Mouse (Mus musculus): ENCODE results near the gene Zcchc14.
"Not testable (repeated sequence)": the region's sequence is repeated elsewhere in the genome, so short reads cannot be mapped to it uniquely, and the experiment has no call there.

The Zcchc14 gene

DNA sequence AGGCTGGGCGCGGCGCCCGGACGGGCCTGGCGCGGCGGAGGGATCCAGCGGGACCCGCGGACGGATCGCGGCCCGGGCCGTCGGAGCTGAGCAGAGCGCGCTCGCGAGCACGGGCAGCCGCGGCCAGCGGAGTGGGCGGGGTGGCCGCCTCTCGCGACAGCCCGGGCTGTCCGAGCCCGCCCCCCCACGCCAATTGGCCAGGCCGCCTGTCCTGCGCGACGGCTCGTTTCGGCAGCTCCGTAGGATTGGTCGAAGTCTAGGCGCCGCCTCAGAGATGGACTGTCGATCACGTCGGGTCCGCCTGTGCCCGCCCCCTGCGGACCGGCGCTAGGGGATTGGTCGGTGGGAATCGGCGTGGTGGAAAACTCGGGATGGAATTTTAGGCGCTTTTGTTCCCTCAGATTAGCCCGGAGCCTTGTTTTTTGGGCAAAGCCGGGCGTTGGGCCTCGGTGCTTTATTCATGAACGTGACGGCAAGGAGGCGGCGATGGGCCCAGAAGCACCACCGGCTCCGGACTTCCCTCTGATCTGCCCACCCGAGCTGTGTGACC lies at the start of gene Zcchc14:
Zcchc14 (minus strand) TSS at position 128 of the 550 bp plus-strand sequence.
- peak; percentile 98 to 100 for DNase-seq

DNA sequence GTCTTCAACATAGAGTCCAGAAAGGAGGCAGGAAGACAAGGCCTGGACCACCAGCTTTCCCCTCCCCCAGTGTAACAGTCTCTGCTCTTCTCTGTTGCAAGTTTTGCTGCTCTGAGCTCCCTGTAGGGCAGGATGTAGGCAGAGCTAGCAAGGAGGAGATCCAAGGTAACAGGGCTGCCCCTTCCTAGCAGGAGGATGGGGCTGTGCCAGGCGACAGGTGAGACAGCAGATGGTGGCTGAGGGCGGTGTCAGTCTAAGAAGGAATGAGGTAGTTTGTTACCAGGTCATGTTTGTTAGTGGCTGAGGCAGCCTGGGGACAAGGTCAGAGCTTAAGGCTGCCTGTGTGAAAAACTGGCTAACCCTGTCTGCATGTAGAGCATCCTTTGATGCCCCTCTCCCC lies 47.2 kb upstream of the Zcchc14 start:
- DNase-seq: no peak

DNA sequence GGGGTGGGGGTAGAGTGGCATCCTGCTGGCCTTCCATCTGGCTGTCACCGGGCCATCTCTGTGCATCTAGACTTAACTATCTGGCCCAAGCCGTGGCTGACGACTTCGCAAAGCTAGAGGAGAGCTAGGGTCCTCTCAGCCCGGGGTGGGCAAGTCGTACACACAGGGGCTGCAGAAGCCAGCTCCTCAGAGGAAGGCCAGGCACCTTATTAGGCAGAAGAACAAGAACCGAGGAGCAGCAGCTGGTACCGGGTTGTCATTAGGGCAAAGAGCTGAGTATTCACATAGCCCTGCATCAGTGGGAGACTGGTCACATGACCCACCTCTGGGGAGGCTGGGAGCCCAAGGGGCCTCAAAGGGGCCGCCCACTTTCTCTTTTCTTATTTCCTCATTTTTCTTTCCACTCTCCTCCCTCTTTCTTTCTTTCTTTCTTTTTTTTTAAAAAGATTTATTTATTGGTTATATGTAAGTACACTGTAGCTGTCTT lies 46.0 kb upstream of the Zcchc14 start:
- peak in 1 of 2 experiments; percentile 20 for DNase-seq

DNA sequence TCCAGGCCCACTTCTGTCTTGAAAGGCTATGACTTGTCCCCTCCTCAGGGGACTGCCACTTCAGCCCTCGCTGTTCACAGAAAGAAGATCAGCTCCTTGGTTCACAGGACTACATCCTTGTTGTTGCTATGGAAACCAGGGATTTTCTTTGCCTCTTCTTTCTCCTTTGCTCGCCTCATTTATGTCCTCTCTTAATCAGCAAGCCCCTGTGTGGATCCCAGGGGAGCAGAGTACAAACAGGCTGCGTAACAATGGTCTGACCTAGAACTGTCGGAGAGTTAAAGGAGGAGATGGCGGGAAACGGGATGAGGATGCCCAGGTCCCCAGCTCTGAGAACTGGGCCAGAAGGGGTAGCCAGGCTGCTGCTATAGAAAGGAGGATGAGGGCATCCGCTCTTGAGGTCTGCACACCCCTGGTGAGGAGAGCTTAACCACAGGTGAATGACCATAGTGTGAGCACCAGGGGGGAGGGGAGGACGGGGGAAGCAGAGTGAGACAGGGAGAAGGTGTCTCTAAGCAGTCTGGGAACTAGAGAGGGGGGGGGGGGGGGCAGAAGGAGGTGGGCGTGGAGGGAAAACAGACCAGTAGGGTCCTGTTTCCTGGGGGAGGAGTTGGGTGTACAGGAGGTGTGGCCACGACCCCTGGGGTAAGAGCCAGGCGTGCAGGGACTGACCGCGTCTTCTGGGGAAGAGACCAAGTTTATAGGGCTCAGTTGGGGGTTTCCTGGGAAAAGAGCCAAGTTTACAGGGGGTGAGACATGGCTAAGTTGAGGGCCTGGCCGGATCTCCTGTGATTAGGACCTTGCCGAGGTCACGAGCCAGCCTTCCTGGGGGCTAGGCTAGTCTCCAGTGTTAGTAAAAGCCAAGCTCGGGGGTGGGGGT lies 45.3 kb upstream of the Zcchc14 start:
- peak; percentile 51 to 52 for DNase-seq

DNA sequence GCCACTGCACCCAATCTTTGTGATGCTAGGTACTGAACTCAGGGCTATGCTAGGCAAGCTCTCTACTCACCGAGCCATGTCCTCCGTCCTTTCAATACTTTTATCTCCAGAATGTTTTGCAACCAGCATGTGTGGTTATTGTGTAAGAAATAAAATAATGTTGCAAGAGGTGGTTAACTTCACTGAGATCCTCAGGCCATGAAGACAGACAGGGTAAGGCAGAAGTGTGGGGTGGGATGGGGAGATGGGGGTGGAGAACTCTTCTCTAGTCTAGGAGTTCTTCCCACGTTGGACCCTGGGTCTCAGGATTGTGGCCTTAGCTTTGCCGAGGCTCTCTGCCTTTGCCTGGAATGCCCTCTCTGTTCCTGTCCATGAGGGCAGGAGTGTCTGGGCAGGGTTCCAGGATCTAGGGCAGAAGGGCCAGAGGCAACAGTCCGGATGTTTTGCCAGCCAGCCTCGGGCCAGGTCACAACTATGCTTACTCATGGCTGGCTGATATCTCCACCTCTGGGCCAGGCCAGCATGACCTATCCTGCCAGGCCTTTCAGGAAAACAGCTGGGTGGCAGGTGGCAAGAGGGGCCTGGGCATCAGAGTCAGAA lies 43.0 kb upstream of the Zcchc14 start:
- DNase-seq: peak; percentile 21 to 41

DNA sequence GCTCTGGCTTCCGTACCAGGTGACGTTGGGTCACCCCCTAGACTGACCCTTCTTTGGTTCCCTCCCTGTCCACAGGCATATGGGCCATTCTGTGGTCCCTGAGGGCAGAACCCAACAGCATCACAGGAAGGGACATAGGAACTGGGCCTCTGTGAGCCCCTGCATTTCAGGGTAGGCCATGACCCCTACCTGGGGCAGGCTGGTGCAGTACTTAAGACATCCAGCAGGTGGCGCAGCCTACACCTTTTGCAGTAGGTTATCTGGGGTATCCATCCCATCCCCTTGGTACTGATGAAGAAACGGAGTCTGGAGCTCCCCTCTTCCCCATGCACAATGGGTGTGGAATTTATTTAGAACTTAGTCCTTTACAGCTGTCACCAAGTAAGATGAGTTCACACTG lies 41.8 kb upstream of the Zcchc14 start:
- peak; percentile 69 to 74 for DNase-seq

DNA sequence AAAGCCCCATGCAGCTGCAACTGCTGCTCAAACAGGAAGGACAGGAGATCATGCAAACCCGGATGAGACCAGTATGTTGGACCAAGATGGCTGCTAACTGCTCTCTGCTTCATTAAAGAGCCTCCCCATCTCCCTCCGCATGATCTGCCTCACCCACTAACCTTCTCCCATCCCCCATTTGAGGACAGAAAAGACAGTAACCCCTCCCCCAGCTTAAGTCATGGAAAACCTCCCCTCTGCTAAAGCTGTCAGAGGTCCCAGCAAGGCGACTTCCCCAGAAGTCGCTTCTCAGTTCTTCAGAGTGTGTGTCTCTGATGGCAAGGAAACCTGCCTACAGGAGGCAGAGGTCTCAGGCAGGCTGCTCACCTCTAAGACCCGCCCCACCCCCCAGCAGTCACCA lies 35.8 kb upstream of the Zcchc14 start:
- DNase-seq: no peak

DNA sequence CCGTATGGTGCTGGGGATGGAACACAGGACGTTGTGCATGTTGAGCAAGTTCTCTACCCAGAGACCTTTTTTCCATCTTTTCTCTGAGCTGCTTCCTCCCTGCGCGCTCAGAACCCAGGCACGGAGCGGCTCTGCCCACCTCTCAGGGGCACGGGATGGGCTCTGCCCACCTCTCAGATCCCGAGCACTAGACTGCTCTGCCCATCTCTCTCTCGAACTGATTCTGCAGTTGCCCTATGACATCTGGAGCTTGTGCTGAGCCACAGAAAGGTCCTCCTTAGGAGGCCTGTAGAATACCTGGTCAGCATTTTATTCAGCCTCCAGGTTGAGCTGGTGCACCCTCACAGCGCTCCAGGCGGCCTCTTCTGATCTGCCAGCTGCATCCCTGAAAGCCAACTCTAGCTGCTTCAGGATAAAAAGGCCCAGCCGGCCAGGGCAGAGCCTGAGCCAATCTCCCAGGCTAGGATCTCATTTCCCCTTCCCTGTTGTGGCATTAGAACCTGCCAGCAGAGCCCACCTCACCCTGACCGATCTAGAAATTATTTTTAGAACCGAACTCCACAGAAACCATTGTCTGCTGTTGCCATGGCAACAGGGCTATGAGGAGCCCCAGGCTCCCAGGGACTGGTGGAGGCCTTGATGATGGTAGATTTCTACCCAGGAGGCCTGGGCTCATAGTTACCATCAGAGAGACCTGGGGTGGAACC lies 34.9 kb upstream of the Zcchc14 start:
- peak in 1 of 2 experiments; percentile 40 for DNase-seq

DNA sequence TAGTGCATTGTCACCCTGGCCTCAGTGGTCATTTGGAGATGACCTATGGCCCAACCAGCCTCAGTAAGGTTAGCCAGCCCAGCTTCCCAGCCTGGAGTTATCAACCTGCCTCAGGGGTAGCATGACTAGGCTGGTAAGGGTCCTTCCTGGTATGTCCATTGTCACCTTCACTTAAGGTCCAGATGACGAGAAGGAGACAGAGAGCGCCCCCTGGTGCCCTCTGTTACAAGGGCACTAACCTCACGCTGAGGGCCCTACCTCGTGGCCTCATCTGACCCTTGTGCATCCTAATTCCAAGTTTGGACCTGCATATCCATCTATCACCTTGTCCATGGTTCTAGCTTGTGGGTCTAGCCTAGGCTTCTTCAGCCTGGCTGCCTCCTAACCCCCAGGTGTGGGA lies 32.7 kb upstream of the Zcchc14 start:
- peak; percentile 81 to 85 for DNase-seq

DNA sequence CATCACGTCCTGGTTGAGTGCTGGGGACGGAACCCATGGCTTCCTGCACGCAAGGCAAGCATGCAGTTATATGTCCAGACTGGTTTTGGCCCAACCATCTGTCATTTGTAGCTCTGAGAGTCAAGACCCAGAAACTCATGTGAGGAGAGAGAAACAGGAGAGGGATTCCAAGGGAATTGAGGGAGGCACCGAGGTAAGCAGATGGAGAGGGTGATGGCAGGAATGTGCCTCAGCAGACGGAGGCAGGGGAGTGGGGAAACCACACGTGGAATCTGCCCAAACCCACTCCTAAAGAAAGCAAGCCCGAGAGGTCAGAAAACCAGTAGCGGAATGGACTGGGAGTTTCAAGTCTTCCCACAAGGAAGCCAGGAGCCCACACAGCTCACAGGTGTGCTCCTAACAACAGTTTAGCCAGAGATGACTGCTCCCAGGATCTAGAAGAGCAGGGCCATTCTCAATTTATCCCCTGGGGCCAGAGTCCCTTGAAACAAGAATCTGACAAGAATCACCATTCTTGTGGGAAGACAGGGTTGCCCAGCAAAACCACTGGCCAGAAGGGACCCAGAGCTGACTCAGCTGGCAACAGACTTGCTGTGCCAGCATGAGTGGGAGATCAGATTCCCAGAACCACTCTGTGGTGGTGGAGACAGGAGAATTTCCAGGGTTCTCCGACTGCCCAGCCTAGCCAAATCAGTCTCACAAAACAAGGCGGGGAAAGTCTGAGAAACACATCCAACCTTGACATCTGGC lies 30.6 kb upstream of the Zcchc14 start:
- no peak for DNase-seq

DNA sequence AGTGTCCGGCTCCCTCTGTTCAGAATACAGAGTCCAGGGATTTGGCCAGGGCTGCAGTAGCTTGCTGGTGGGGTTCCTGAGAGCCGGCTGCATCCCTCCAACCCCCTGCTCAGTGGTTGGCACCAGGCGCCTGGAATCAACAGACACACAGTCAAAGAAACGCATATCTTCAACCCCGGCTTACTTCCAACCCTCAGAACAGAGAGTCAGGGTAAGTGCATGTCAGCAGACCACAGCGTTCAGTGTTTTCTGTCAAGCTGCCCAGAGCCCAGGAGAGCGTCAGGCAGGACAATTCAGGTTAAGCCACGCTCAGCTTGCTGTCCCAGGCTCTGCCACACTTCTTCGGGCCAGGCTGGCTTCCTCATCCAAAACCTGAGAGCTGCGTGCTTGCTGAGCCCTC lies 28.8 kb upstream of the Zcchc14 start:
- DNase-seq: no peak

DNA sequence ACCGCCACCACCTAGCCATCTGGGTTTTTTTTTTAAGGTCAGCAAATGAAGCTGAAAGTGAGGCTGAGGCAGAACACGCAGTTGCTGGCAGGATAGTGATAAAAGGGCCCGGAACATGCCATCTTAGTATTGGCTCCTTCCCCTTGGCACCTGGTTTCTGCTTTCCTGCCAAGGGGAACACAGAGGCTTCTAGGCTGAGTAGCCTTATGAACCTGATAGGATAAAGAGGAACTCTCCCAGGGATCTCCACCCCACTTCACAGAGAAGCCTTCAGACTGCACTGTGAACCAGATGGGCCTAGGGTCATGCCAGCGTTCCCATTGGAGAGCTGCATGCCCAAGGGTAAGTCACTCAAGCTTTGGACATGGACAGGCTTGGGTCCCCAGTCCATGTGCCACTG lies 28.2 kb upstream of the Zcchc14 start:
- DNase-seq: no peak

DNA sequence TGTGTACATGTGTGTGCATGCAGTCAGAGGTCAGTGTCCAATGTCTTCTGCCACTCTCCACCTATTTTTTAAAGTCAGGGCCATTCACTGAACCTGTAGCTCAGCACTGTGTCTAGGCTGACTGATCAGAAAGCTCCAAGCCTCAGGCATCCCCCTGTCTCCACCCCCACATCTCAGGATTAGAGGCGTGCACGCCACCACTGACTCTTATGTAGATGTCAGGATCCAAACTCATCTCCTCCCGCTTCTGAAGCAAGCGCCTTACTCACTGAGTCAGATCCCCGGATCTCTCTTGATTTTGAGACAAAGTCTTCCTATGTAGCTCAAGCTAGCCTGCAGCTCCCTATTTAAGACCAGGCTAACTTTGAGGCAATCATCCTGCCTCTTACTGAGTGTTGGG lies 26.0 kb upstream of the Zcchc14 start:
- DNase-seq: no peak

DNA sequence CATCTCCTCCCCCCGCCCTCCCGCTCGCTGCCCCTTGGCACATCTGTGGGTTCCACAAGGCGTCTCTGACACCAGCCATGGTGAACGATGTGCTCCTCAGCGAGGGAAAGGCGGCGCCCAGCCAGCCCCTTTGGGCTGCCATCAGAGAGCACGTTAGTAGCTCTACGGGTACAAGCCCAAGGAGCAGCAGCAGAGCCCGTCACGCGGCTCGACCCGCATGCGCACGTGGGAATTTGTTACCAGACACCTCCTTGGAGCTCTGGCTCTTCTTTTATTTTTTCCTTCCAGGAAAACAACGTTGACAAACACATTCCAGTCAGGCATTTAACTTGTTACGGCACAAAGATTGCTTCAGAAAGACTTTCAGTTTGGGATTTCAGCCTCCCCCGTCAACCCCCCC lies 23.0 kb upstream of the Zcchc14 start:
- peak; percentile 61 to 75 for DNase-seq

DNA sequence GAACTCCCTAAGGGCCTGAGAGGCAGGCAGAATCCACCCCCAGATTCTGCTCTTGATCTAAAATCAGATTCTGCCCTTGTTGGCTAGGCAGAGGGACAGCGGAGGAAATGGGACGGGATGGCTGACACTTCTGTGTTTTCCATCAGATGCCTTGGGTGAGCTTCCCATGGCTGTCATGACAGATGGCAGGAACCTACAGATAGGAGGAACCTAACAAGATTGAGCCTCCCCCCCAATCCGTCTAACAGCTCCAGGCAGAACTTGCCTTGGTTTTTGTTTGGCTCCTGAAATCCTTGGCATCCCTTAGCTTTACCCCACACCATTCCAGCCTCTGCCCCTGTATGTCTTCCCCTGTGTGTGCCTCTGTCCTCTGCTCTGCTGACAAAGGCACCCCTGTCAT lies 22.5 kb upstream of the Zcchc14 start:
- DNase-seq: no peak

DNA sequence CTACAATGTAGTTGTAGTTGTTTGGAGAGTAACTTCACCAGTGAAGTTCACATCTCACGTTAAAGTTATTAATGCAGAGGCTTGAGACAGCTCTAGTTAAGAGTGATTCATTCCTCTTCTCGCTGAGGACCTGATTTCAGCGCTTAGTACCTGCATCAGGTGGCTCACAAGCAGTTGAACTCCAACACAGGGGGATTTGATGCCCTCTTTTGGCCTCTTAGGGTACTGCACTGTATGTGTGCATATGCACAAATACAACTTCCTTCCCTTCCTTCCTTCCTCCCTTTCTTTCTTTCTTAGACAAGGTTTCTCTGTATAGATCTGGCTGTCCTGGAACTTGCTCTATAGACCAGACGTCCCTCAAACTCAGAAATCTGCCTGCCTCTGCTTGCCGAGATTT lies 21.8 kb upstream of the Zcchc14 start:
- peak; percentile 27 to 42 for DNase-seq

DNA sequence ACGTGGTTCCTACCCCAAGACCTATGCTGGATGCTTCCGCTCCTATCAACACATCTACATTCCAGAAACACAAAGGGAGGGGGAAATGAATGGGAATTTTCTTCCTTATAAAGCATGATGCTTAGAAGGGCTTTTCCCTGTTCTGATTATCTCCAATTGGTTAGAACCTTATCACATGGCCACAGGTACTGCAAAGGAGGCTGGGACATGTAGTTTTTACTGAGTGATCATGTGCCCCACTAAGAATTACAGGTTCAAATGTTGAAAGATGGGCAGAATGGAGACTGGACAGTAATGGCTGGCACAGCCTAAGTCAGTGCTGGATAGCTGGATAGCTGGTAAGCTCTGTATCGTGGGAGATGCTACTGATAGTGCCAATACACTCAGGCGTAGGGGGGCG lies 21.2 kb upstream of the Zcchc14 start:
- no peak for DNase-seq

DNA sequence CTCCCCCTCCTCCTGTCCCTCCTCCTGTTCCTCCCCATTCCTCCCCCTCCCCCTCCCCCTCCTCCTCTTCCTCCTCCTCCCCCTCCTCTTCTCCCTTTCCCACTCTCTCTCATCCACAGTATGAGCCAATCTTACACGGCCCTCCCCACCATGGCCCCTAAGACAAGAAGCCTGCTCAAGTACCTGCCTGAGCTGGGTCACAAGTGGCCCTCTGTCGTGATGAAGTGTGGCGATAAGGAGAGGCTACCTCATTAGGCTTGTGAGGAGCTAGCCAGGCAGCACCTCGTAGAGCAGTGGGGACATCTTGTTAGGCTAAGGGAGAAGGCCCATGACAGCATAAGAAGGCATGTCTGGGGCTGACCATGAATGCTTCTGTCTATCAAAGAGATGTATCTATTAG lies 20.5 kb upstream of the Zcchc14 start:
- DNase-seq: no peak

DNA sequence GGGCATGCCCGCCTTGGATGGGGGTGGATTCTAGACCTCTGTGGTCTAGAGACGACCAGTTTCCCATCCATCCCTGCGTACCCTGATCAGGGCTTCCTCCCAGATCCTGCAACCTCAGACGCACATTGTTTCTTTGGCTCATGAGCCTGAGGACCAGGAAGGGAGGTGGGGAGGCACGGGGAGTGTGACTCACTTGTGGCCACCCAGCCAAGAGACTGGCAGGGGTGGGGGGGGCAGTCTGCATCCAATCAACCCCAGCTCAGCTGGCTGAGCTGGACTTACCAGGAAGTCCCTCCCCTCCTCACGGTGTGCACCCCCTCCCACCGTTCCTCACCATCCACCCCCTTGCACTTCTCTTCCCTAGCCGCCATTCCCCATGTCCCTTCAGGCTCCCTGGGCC lies 16.5 kb upstream of the Zcchc14 start:
- peak in 1 of 2 experiments; percentile 42 for DNase-seq

DNA sequence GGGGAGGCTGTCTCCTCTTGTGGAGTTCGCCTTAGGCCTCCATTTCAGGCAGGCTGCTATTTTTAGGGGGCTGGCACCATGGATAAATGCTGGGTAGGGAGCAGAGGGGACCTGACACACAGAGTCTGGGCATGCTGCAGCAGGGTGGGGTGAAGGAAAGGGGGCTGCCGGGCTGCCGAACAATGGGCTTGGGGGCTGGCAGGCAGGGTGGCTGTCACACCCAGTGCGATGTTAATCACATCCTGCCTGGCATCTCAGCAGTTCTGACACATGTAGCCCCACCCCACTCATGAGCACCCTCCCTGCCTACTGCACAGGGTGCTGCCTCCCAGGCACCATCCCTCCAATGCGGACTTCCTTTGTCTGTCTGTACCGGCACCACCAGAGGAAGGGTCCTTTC lies 15.9 kb upstream of the Zcchc14 start:
- DNase-seq: peak in 1 of 2 experiments; percentile 38

DNA sequence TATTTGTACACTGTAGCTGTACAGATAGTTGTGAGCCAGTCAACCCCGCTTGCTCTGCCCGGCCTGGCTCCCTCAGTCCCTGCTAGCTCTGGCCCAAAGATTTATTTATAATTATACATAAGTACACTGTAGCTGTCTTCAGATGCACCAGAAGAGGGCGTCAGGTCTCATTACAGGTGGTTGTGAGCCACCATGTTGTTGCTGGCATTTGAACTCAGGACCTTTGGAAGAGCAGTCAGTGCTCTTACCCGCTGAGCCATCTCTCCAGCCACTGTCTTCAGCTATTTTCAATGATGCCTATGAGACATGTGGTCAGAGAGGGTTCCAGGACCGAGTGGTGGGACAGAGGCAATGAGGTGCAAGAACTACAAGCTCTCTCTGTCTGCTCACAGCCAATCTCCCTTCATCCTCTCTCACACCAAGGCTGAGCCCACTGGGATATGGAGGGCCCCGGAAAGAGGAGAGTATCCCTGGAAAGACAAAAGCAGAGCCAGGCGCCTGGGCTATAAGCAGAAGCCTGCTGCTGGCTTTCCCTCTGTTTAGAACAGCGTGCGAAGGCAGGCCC lies 15.3 kb upstream of the Zcchc14 start:
- not testable (repeated sequence) for DNase-seq

DNA sequence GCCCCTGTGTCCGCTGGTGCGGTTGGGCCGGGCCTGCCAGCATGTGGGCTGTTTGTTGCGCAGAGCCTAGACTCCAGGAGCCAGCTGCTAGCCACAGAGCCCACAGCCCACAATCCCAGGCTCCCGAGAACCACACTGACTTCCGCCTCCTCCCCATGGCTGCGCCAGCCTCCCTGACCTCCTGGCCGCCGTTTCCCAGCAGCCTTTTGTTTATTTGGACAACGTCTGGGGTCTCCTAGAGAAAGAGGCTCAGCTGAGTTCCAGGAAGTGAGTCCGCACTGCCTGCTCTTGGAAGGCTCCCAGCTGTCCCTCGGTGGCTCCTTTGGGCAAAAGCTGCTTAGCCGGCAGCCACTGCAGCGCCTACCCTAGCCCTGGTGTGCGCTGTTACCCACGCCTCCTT lies 12.6 kb upstream of the Zcchc14 start:
- peak; percentile 81 to 89 for DNase-seq
